In the genomic region with DNA sequence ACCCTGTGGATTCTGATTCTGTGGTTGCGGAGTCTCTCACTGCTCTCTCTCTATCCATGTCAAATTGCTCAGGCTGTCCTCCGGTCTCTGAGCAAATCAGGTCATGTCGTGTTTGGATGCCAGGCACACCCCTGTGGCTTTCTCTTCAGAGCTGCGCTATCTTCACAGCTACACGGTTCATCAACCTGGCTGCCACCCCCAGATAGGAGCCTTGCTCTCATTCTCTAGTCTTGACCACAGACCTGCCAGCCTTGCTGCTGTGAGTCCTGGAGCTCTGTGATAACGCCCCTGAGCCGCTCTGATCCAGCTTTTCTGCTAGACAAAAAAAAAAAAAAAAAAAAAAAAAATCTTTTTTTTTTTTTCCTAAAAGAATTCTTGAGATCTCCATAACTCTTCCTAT, we compare ENCODE assay signal across 15 mouse cellular contexts.
DNase-seq lines count a peak whose midpoint lies in the region; ATAC-seq lines count a peak whose summit lies in the region.
"Had no signal": no experiment of that assay in that cellular context is flagged by ENCODE, and none has a peak within 500 bp of the region (broad histone marks: within the 10 kb centered on the region; RNA-seq: fewer than 3 reads in every experiment).

No protein-coding gene starts in this region.

- peaks cover 14% of the 10 kb centered on the region for H3K4me1 ChIP-seq in liver, embryonic 12.5 days
- H3K4me1 ChIP-seq in forebrain, embryonic 12.5 days: 0 out of 2 replicates have a peak, but pooled peaks cover 3% of the 10 kb centered on the region
- no peaks in the 10 kb centered on the region for H3K4me1 ChIP-seq in hindbrain, embryonic 12.5 days
- H3K4me1 ChIP-seq: embryonic facial prominence, embryonic 13.5 days; limb, embryonic 10.5 days; neural tube, embryonic 13.5 days had no signal

- H3K4me2 ChIP-seq in liver, embryonic 12.5 days: no peak overlapping the region
- H3K4me2 ChIP-seq in forebrain, embryonic 12.5 days: no peak overlapping the region
- no peak overlapping the region for H3K4me2 ChIP-seq in hindbrain, embryonic 12.5 days (replicated peaks)
- H3K4me2 ChIP-seq: embryonic facial prominence, embryonic 13.5 days; forebrain, embryonic 13.5 days; neural tube, embryonic 13.5 days had no signal

- peak; percentile 72 for DNase-seq in heart, adult 11 months
- DNase-seq in heart, postnatal 36 days: no peak
- DNase-seq in spleen, adult 12 weeks (ENCODE audit: low spot score): peak; percentile 4
- DNase-seq in spleen, adult 18-20 months: no peak
- no peak for DNase-seq in urinary bladder, postnatal 25 days (ENCODE audit: low spot score)
- DNase-seq: right cerebral cortex, adult 18-20 months had no signal

- ATAC-seq in liver, embryonic 12.5 days: peak; percentile 96
- no peak for ATAC-seq in forebrain, embryonic 12.5 days (ENCODE audit: low FRiP score)
- ATAC-seq in hindbrain, embryonic 12.5 days (ENCODE audit: low FRiP score): no peak
- ATAC-seq: forebrain, embryonic 13.5 days; hindbrain, embryonic 16.5 days had no signal

- no peak overlapping the region for H3K9ac ChIP-seq in liver, embryonic 12.5 days
- H3K9ac ChIP-seq in forebrain, embryonic 12.5 days: no peak overlapping the region
- H3K9ac ChIP-seq in hindbrain, embryonic 12.5 days: no peak overlapping the region
- H3K9ac ChIP-seq: embryonic facial prominence, embryonic 13.5 days; forebrain, embryonic 13.5 days; neural tube, embryonic 13.5 days had no signal

- no peaks in the 10 kb centered on the region for H3K9me3 ChIP-seq in liver, embryonic 12.5 days (replicated peaks)
- H3K9me3 ChIP-seq in forebrain, embryonic 12.5 days: no peaks in the 10 kb centered on the region
- H3K9me3 ChIP-seq in hindbrain, embryonic 12.5 days (replicated peaks): no peaks in the 10 kb centered on the region
- H3K9me3 ChIP-seq: embryonic facial prominence, embryonic 13.5 days; forebrain, embryonic 13.5 days; limb, embryonic 10.5 days; neural tube, embryonic 13.5 days had no signal

- intact Hi-C loops in heart, postnatal 36 days (cut with DNase I): no loop called here

- no peaks in the 10 kb centered on the region for H3K36me3 ChIP-seq in liver, embryonic 12.5 days
- no peaks in the 10 kb centered on the region for H3K36me3 ChIP-seq in forebrain, embryonic 12.5 days (replicated peaks)
- no peaks in the 10 kb centered on the region for H3K36me3 ChIP-seq in hindbrain, embryonic 12.5 days
- H3K36me3 ChIP-seq: embryonic facial prominence, embryonic 13.5 days; limb, embryonic 10.5 days; neural tube, embryonic 13.5 days had no signal

- H3K27ac ChIP-seq in liver, embryonic 12.5 days: no peak overlapping the region
- no peak overlapping the region for H3K27ac ChIP-seq in forebrain, embryonic 12.5 days
- no peak overlapping the region for H3K27ac ChIP-seq in hindbrain, embryonic 12.5 days
- H3K27ac ChIP-seq: embryonic facial prominence, embryonic 13.5 days; forebrain, embryonic 13.5 days; kidney, postnatal 0 days; limb, embryonic 10.5 days; neural tube, embryonic 13.5 days had no signal

- H3K4me3 ChIP-seq in liver, embryonic 12.5 days: no peak overlapping the region
- no peak overlapping the region for H3K4me3 ChIP-seq in forebrain, embryonic 12.5 days (replicated peaks)
- H3K4me3 ChIP-seq in hindbrain, embryonic 12.5 days: no peak overlapping the region
- H3K4me3 ChIP-seq: embryonic facial prominence, embryonic 13.5 days; forebrain, embryonic 13.5 days; limb, embryonic 10.5 days; neural tube, embryonic 13.5 days had no signal

- WGBS in liver, embryonic 12.5 days (ENCODE audit: insufficient replicate concordance): 16% methylated on average over 7 of the region's 7 CpGs
- 70% methylated on average over 7 of the region's 7 CpGs for WGBS in forebrain, embryonic 12.5 days
- WGBS in hindbrain, embryonic 12.5 days: 64% methylated on average over 7 of the region's 7 CpGs

- peaks cover 62% of the 10 kb centered on the region for H3K27me3 ChIP-seq in liver, embryonic 12.5 days (replicated peaks)
- no peaks in the 10 kb centered on the region for H3K27me3 ChIP-seq in forebrain, embryonic 12.5 days
- no peaks in the 10 kb centered on the region for H3K27me3 ChIP-seq in hindbrain, embryonic 12.5 days
- H3K27me3 ChIP-seq: embryonic facial prominence, embryonic 13.5 days; forebrain, embryonic 13.5 days; neural tube, embryonic 13.5 days had no signal

Comparison
In these comparisons a context has a peak if more than half of its experiments do, and no peak if none do; other contexts are left out.
1. DNase-seq: peak in heart, adult 11 months (single experiment) and spleen, adult 12 weeks (single experiment); none in heart, postnatal 36 days (0 of 2), spleen, adult 18-20 months (0 of 2) and urinary bladder, postnatal 25 days (single experiment).